Mouse (Mus musculus) heart, postnatal 4 days (tissue): Measurements from ENCODE around the gene Qars. TPM values are rescaled to one million over a fixed set of nuclear protein-coding genes. Genes with fewer than 3 reads are reported as not detected.
A peak's percentile ranks its signal among the peaks of the same experiment; 100 is the strongest.

Experiments
- DNase-seq: peaks from one replicate; pipeline ENCODE4 v3.0.0; 2021
- total RNA-seq, 2 experiments: library from RNA; stranded (reverse); gene quantifications; 2 replicates each; pipeline ENCODE4 v1.2.3; 2021

The Qars gene
- total RNA-seq, 2 experiments from 2014 or later, result 75.7 to 83.6 TPM

DNA sequence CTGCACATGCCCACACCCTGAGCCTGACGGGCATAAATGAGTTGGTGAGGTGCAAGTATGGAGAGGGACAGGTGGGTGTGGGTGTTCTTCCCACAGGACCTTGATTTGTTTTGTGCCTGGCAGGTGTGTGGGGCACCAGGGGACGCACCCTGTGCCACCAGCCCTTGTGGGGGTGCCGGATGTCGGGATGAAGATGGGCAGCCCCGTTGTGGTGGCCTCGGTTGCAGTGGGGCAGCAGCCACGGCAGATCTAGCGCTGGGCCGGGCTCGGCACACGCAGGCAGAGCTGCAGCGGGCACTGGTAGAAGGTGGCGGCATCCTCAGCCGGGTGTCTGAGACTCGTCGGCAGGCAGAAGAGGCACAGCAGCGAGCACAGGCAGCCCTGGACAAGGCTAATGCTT is 19.1 kb upstream of the Qars start:
- no peak for DNase-seq

DNA sequence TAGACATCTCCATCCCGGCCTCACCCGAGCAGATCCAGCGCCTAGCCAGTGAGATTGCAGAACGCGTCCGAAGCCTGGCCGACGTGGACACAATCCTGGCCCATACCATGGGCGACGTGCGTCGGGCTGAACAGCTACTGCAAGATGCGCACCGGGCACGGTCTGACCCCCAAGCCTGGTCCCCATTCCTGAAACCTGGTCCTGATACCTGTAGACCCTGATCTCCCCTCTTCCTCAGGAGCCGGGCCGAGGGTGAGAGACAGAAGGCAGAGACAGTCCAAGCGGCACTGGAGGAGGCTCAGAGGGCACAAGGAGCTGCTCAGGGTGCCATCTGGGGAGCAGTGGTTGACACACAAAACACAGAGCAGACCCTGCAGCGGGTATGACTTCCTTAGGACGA is 18.3 kb upstream of the Qars start:
- no peak for DNase-seq

DNA sequence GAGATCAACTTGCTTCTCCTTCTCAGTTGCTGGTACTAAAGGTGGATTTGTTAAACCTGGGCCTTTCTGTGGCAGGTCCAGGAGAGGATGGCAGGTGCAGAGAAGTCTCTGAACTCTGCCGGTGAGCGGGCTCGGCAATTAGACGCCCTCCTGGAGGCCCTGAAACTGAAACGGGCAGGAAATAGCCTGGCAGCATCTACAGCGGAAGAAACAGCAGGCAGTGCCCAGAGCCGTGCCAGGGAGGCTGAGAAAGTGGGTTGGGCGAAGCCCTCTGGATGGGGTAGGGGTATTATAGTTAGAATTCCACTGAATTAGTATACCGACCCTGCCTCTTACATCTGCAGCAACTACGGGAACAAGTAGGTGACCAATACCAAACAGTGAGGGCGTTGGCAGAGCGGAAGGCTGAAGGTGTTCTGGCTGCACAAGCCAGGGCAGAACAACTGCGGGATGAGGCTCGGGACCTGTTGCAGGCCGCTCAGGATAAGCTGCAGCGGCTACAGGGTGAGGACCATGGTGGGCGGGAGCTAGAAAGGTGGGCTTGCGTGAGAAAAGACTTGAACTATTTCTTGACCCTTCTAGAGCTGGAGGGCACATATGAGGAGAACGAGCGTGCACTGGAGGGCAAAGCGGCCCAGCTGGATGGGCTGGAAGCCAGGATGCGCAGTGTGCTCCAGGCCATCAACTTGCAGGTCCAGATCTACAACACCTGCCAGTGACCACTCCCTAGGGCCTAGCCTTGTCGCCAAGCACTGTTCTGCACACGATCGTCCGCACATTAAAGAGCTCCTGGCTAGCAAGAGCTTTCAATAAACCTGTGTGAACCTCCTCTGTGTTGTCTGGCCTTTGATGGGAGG is 17.6 kb upstream of the Qars start:
- no peak for DNase-seq

DNA sequence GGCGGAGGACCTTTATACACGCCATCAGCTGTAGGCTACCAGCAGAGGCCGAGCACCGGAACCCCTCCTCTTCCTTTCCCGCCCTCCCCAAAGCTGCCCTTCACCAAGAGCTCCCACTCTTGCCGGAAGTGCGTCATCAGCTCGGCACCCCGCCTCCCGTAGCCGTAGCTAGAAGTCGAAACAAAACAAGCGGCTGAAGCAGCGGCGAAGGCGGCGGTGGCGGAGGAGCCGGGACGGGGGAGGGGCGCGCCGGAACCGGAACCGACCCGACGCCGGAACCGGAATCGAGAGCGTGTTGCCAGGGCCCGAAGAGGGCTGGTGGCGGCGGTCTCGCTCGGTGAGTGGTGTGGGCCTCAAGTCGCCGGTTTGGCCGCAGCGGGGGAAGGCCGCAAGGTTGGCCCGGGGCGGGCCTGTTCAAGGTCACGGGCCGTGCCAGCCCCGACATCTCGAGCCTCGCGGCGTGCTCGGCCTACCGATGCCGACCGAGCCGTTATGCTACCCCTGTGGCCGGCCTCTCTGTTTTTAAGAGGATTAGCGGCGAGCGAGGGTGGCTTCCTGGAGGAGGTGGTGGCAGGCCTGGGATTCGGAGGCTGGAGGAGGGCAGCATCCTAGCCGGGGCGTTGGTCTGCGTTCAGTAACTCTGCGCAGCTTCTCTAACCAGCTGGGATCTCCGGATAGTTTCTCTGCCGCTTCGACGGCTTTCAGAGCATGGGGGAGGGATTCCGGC is 16.8 kb upstream of the Qars start, which contains the start of gene Usp19:
Usp19 (plus strand) TSS at position 44 of the 727 bp plus-strand sequence.
- DNase-seq, result peak; percentile 96

DNA sequence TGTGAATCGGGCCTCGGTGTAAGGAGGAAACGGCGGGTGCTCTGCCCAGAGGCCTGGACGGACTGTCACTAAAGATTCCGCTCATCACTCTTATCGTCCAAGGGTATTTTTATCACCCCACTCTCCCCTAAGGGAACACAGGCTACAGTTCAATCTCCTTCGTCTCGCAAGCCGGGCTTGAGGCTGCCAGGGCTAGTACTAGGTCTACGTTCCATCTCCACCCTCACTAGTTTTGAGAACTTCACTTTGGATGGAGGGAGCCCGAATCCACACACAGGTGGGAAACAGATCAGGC is 16.3 kb upstream of the Qars start:
- no peak for DNase-seq

DNA sequence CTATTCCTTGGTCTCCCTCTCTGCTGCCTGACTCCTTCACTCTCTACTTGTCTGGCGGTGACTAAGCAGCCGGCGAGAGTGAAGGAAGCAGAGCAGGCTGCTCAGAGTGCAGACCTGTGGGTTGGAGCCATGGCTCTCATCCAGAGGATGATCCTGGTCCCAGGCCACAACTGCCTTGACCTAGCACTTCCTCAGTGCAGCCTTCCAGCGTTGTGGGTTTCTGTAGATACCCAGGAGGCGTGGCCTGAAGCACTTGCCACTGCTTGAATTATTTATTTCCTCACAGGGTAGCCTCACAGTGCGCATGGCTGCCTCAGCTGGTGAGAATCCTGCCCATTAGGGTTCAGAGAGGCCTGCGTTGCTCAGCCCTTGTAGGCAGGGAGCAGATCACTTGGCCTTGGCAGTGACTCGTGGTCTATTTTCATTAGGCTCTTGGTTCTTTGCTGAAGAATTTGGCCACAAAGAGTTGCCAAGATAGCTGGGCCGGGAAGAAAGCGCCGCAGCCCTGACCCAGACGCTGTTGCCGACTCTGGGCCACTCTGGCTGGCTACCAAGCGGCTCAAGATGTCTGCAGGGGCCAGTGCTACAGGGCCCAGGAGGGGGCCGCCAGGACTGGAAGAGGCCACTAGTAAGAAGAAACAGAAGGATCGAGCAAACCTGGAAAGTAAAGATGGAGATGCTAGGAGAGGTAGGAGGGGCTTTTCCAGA is 15.3 kb upstream of the Qars start:
- no peak for DNase-seq

DNA sequence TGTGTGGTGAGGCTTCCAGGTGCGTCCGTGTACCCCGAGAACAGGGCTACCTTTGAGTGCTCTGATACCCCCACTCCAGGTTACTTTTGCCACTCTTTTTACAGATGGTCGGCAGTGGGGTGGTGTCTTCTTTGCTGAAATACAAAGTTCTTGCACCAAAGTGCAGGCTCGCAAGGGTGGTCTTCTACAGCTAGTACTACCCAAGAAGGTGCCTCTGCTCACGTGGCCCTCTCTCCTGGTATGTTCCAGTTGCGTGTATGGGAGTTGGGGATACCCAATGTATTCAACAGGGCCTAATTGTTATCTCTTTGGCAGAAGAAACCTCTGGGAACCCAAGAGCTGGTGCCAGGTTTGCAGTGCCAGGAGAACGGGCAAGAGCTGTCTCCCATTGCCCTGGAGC is 14.3 kb upstream of the Qars start:
- DNase-seq, result no peak

DNA sequence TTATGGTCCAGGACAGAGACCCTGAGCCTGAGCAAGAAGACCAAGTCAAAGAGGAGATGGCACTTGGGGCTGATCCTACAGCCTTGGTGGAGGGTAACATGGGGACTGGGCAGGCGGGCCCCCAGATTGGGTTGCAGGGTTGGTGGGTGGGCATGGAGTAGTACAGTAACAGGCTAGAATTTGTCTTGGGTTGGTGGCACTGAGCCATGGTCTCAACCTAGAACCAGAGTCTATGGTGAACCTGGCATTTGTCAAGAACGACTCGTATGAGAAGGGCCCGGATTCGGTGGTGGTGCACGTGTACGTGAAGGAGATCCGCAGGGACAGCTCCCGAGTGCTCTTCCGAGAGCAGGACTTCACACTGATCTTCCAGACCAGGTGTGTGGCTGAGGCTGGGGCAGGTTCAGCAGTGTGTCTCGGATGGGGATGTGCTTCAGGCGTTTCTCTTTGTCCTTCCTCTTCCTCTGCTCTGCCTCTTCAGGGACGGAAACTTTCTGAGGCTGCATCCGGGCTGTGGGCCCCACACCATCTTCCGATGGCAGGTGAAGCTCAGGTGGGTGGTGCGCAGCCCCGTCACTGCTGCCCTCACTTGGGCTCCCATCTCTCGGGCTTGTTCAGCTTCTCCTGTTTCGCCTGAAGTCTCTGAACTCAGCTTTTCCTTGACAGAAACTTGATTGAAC is 13.2 kb upstream of the Qars start:
- DNase-seq, result no peak

DNA sequence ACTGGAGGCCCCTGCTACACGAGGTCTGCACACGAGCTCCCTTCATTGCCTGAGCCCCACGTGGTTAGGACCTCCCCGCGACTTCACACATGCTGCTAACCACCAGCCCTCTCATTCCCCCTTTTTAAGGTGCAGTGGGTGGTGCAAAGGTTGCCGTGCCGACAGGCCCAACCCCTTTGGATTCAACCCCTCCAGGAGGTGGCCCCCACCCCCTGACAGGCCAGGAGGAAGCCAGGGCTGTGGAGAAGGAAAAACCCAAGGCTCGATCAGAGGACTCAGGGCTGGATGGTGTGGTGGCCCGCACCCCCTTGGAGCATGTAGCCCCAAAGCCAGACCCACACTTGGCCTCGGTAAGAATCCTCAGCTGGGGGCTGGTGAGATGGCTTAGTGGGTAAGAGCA is 12.6 kb upstream of the Qars start:
- no peak for DNase-seq

DNA sequence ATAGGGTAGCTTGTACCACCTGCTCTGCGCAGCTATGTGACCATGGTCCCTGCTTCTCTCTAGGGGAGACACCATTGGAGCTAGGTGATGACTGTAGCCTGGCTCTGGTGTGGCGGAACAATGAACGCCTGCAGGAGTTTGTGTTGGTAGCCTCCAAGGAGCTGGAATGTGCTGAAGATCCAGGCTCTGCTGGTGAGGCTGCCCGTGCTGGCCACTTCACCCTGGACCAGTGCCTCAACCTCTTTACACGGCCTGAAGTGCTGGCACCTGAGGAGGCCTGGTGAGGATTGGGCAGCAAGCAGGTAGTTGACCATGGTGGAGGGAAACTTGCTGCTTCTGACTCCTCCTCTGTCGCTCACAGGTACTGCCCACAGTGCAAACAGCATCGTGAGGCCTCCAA is 8.3 kb upstream of the Qars start:
- DNase-seq, result no peak

DNA sequence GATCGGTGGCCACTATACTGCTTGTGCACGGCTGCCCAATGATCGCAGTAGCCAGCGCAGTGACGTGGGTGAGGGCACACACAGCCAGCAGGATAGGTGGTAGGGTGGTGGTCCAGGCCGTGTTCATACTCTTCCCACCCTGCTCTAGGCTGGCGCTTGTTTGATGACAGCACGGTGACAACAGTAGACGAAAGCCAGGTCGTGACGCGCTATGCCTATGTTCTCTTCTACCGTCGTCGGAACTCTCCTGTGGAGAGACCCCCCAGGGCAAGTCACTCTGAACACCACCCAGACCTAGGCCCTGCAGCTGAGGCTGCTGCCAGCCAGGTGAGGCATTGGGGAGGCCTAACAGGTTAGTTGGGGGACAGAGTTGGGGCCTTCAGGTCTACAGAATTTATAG is 7.6 kb upstream of the Qars start:
- no peak for DNase-seq

DNA sequence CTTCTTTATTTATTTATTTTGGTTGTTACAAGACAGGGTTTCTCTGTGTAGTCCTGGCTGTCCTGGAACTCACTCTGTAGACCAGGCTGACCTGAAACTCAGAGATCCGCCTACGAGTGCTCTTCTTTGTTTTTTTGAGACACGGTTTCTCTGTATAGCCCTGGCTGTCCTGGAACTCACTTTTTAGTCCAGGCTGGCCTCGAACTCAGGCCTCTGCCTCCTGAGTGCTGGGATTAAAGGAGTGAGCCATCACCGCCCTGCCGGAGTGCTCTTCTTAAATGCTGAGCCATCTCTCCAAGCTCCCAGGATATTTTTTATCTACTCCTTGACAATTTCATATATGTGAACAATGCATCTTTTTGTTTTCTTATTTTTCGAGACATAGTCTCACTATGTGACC is 605 bp upstream of the Qars start:
- no peak for DNase-seq

DNA sequence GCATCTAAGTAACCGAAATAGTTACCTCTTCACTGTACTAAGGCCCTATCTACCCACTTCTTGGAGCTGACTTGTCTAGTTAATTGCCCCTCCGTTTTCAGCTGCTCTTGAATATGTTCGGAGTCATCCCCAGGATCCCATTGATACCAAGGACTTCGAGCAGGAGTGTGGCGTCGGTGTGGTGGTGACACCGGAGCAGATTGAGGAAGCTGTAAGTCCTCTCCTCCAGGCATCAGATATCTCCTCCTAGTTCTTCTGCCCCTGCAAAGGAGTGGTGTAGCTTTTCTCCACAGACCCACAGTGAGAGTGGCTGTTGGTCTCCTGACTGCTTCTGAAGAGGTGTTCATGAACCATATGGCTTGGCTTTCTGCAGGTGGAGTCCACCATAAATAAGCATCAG is 1.3 kb downstream of the Qars start:
- DNase-seq, result no peak

DNA sequence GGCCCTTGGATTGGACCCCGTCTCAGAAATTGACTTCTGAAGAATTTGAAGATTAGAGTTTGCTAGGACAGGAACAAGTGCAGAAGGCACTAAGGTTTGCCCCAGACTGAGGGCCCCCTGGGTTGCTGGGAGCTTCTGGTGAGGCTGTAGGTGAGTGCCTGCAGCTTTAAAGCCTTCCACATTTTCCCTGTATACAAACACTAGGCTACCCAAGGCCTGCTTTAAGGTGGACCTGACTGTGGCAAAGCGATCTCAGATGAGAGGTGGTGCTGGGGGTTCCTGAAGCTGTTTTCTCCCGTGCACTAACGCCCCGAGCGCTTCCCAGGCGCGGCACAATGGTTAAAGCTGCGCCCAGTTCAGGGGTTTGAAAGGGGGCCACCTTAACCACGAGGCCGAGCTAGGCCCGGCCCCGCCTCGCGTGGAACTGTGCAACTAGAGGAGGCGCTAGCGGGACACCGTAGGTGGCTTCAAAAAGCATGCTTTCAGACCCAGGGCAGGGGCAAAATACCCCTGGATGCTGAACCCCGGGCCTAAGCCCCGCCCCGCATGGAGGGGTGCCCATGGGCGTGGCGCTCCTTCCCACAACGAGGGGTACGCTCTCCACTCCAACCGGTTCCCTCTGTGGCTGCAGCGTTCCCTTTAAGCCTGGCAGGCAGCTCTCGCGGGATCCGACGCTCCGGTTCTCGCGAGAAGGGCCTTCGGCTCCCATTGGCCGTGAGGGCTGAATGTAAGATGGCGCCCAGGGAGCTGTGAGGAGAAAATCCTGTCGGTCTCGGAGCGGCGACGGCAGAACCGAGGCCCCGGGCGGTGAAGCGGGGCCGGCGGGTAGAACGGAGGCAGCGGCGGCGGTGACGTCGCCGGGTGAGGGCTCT is 9.1 kb downstream of the Qars start, which contains the start of gene Qrich1:
Qrich1 (plus strand) TSS at position 427 of the 872 bp plus-strand sequence.
- peak; percentile 95 for DNase-seq

DNA sequence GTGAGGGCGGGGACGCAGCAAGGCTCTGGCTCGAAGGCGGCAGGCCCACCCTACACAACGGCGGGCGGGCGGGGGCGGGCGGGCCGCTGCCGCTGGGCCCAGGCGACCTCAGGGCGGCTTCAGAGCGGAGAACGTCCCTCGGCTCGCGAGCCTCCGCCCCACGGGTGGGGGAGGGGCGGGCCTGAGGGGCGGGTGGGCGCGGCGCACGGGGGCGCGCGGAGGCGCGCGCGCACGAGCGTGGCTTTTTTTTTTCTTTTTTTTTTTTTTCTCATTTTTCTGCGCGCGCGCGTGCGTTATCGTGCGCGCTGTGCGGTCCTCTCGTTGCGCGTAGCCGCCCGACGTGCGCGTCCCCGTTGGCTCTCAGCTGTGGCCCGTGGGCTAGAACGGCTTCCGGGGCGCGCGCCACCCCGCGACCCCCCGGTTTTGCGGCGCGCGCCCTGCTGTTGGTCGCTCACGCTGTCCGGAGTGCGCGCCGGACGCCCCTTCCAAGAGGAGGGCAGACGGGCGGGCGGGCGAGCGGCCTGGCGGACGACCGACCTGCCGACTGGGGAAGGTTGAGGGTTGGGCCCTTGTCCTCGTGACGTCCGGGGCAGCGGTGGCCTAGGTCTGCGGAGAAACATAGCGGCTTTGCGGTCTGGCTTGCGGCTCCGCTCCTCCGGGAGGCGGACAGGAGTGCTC is 9.9 kb downstream of the Qars start:
- peak; percentile 86 for DNase-seq

DNA sequence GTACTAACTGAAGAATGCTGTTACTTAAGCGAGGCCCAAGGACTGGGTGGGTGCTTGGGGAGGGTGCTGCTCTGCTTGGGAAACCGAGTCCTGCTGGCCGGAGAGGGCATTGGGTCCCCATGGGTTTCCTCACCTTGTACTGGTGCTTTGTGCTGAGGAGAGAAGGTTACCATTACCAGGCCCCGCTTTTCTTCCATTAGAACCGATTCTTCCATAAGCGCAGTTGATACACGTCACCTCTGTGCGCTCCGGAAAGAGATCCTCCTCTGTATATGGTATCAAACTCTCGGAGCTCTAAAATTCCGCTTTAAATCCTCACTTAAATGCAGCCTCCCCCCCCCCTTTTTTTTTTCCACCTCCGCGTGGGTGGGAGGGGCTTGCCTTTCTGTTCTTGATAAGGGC is 10.4 kb downstream of the Qars start:
- no peak for DNase-seq

DNA sequence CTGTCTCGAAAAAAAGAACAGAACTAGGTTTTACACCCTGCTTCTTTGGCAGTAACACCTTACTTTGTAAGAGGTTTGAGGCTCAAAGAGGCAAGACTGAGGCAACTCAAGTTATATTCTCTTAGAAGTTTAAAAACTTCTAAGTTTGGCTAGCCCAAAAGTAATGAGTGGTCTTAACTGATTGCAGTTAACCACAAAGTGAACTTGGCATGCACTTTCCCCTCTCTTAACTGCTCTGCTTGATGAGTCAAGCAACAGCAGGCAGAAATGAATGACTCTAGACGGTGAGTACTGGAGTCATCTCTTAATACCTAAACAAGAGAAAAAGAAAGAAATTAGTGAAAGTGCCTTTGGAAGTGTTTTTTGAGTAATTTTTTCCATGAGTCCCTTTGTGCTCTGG is 14.1 kb downstream of the Qars start:
- no peak for DNase-seq

DNA sequence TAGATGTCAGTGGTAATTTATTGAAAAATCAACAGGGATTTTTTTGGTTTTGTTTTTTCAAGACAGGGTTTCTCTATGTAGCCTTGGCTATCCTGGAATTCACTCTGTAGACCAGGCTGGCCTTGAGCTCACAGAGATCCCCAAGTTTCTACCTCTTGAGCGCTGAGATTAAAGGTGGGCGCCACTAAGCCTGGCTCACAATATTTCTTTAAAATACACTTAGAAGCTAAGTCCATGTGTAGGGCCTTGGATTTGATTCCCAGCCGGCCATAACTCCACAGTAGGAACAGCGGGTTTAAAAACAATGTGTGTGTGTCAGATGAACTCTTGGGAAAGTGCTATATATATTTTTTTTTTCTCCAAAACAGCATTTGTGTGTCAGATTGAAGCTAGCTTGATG is 15.8 kb downstream of the Qars start:
- no peak for DNase-seq

DNA sequence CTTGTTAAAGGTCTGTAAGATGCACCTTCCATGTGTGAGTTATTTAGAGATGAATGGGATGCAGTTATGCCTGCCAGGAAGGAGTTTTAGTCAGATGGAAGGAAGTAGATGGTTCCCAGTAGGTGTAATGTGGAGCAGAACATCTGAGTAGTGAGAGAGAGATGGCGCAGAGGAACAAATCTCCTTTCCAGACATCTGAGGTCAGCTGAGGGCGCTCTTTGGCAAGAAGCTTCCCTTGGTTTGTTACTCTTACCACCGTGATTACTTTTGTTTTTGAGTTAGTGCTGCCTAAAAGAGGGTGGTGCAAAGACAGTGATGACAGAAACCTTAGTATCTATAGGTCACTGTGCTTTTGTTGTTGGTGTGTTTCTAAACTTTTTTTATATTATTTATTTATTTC is 17.9 kb downstream of the Qars start:
- DNase-seq, result no peak

DNA sequence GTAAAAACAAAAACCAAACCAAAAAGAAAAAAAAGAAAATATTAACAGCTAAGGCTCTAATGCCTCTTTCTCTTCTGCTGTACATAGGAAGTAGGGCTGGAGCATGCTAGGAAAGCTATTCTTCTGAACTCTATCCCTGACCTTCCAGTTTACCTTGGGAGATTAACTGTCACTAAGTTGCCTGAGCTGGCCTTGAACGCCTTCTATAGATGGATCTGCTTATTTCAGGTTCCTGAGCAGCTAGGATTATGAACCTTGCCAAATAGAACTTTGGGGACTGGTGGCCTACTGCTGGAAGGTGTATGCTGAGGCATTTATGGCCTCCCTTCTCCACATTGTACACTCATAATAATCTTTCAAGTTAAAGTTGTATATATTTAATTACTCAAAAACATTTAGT is 23.4 kb downstream of the Qars start:
- no peak for DNase-seq

DNA sequence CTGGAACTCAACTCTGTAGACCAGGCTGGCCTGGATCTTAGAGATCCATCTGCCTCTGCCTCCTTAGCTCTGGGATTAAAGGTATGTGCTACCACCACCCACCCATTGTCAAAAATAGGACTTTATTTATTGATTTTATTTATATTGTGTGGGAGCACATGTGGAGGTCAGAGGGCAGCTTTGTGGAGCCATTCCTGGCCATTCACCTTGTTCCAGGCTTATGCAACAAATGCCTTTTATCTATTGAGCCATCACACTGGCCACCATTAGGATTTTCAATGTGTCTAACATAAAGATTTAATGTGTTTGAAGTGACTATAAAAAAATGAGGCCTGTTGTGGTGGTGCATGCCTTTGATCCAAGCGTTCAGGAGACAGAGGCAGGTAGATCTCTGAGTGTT is 24.0 kb downstream of the Qars start:
- DNase-seq, result no peak
